Mouse (Mus musculus) embryonic facial prominence, embryonic 14.5 days (tissue): ENCODE measurements at regions not wholly inside any gene's neighbourhood (a gene's known extent, or its start where the extent isn't known, plus 50 kb on each side); places are given as distances from the start of the nearest gene placed in this dataset.
"Not testable (repeated sequence)": the region's sequence is repeated elsewhere in the genome, so short reads cannot be mapped to it uniquely, and the experiment has no call there.

Experiments
- ATAC-seq: fragments of 200-750 bp; cut with Nextera tagmentation; 2 replicates; pipeline ENCODE4 v1.8.0; 2017; ENCODE audit warnings: low read depth, moderate number of reproducible peaks, moderate TSS enrichment
- DNase-seq: peaks from one replicate; pipeline ENCODE4 v3.0.0-alpha.2; 2015; ENCODE audit warnings: low spot score
- H3K27ac ChIP-seq: fragments of 300-500 bp; sonication (generic); replicated peaks from 2 replicates; pipeline ENCODE4 v1.5.1; 2014; ENCODE audit warnings: low read depth, mild to moderate bottlenecking, low read length, moderate library complexity
- H3K27me3 ChIP-seq: fragments of 300-500 bp; sonication (generic); replicated peaks from 2 replicates; pipeline ENCODE4 v1.6.1; 2014; ENCODE audit warnings: low read length; ENCODE audit not compliant: control insufficient read depth, insufficient read depth
- H3K36me3 ChIP-seq: fragments of 300-500 bp; sonication (generic); 2 replicates; pipeline ENCODE4 v1.6.1; 2014; ENCODE audit warnings: low read length, mixed read lengths; ENCODE audit not compliant: control insufficient read depth, insufficient read depth
- H3K4me1 ChIP-seq: fragments of 300-500 bp; sonication (generic); 2 replicates; pipeline ENCODE4 v1.6.1; 2014; ENCODE audit warnings: antibody characterized with exemption, low read length; ENCODE audit not compliant: control insufficient read depth, insufficient read depth
- H3K4me2 ChIP-seq: fragments of 300-500 bp; sonication (generic); 2 replicates; pipeline ENCODE4 v1.6.1; 2014; ENCODE audit warnings: low read depth, mild to moderate bottlenecking, low read length, moderate library complexity, mixed read lengths
- H3K4me3 ChIP-seq: fragments of 300-500 bp; sonication (generic); 2 replicates; pipeline ENCODE4 v1.5.1; 2014; ENCODE audit warnings: low read depth, mild to moderate bottlenecking, low read length
- H3K9ac ChIP-seq: fragments of 300-500 bp; sonication (generic); 2 replicates; pipeline ENCODE4 v1.6.1; 2014; ENCODE audit warnings: low read depth, mild to moderate bottlenecking, low read length, moderate library complexity, mixed read lengths
- H3K9me3 ChIP-seq: fragments of 300-500 bp; sonication (generic); 2 replicates; pipeline ENCODE4 v1.6.1; 2016; ENCODE audit warnings: low read length; ENCODE audit not compliant: control insufficient read depth
- WGBS: fragments of 180-500 bp; shearing (Covaris S2); extraction: QIAGEN DNeasy Blood & Tissue Kit; methylation state at CpG from one replicate; pipeline ENCODE4 v1.1.7; 2014; 5-methylcytosine and 5-hydroxymethylcytosine counted together

- peak overlapping the region; percentile 25; the same call in 1 of the 2 replicates for H3K27ac ChIP-seq
- H3K36me3 ChIP-seq, result no peaks in the 10 kb centered on the region
- peak; percentile 7; the same call in 1 of the 2 replicates for ATAC-seq
- no peak overlapping the region for H3K4me3 ChIP-seq
- peaks cover 28% of the 10 kb centered on the region for H3K4me1 ChIP-seq
- no peaks in the 10 kb centered on the region for H3K27me3 ChIP-seq
- no peak overlapping the region for H3K9ac ChIP-seq
- H3K4me2 ChIP-seq, result no peak overlapping the region
- DNase-seq, result no peak
- 29% methylated on average over 2 of the region's 2 CpGs for WGBS
- peaks cover 2% of the 10 kb centered on the region; the same call in 1 of the 2 replicates for H3K9me3 ChIP-seq
Measured at GRCm38 (mm10) chr16:15115386-15115785, 201.9 kb upstream of the Gm21897 start.

GRCm38 (mm10) chr16:15119799-15120198 lies 197.5 kb upstream of the Gm21897 start:
- no peak for ATAC-seq
- Histone ChIP-seq H3K27ac (no peak overlapping the region), H3K9ac (no peak overlapping the region), H3K4me2 (no peak overlapping the region), H3K27me3 (no peaks in the 10 kb centered on the region), H3K4me1 (peaks cover 9% of the 10 kb centered on the region), H3K9me3 (peaks cover 2% of the 10 kb centered on the region; the same call in 1 of the 2 replicates), H3K36me3 (no peaks in the 10 kb centered on the region), H3K4me3 (no peak overlapping the region)
- 78% methylated on average over 1 of the region's 1 CpGs for WGBS
- DNase-seq, result peak; percentile 31

- no peak overlapping the region for H3K9ac ChIP-seq
- H3K27ac ChIP-seq, result no peak overlapping the region
- H3K36me3 ChIP-seq, result no peaks in the 10 kb centered on the region
- H3K27me3 ChIP-seq, result no peaks in the 10 kb centered on the region
- H3K4me1 ChIP-seq, result no peaks in the 10 kb centered on the region
- H3K4me2 ChIP-seq, result no peak overlapping the region
- H3K4me3 ChIP-seq, result no peak overlapping the region
- no peaks in the 10 kb centered on the region for H3K9me3 ChIP-seq
- WGBS, result 77% methylated on average over 2 of the region's 2 CpGs
- ATAC-seq (no peak), DNase-seq (no peak)
Measured at GRCm38 (mm10) chr16:15128996-15129395, 188.3 kb upstream of the Gm21897 start.

GRCm38 (mm10) chr16:15129806-15130205 lies 187.5 kb upstream of the Gm21897 start:
- Histone ChIP-seq H3K4me1 (no peaks in the 10 kb centered on the region), H3K4me3 (no peak overlapping the region), H3K4me2 (no peak overlapping the region), H3K9me3 (no peaks in the 10 kb centered on the region), H3K27me3 (no peaks in the 10 kb centered on the region), H3K36me3 (no peaks in the 10 kb centered on the region), H3K9ac (no peak overlapping the region), H3K27ac (no peak overlapping the region)
- DNase-seq (peak; percentile 49), ATAC-seq (no peak)
- WGBS, result 61% methylated on average over 2 of the region's 2 CpGs

- Histone ChIP-seq H3K27ac (no peak overlapping the region), H3K36me3 (no peaks in the 10 kb centered on the region), H3K4me2 (no peak overlapping the region), H3K9ac (no peak overlapping the region), H3K27me3 (no peaks in the 10 kb centered on the region), H3K4me1 (no peaks in the 10 kb centered on the region), H3K9me3 (no peaks in the 10 kb centered on the region), H3K4me3 (no peak overlapping the region)
- DNase-seq (no peak), ATAC-seq (no peak)
- 86% methylated on average over 2 of the region's 2 CpGs for WGBS
Measured at GRCm38 (mm10) chr16:15157852-15158251, 159.4 kb upstream of the Gm21897 start.

- H3K36me3 ChIP-seq, result no peaks in the 10 kb centered on the region
- WGBS, result 91% methylated on average over 3 of the region's 3 CpGs
- no peaks in the 10 kb centered on the region for H3K4me1 ChIP-seq
- DNase-seq (no peak), ATAC-seq (no peak)
- no peak overlapping the region for H3K9ac ChIP-seq
- H3K4me3 ChIP-seq, result no peak overlapping the region
- H3K27ac ChIP-seq, result no peak overlapping the region
- H3K27me3 ChIP-seq, result no peaks in the 10 kb centered on the region
- H3K9me3 ChIP-seq, result 0 out of 2 replicates have a peak, but pooled peaks cover 3% of the 10 kb centered on the region
- H3K4me2 ChIP-seq, result no peak overlapping the region
Measured at GRCm38 (mm10) chr16:15175516-15175915, 141.7 kb upstream of the Gm21897 start.

- WGBS, result 79% methylated on average over 1 of the region's 1 CpGs
- ATAC-seq (no peak), DNase-seq (no peak)
- Histone ChIP-seq H3K36me3 (no peaks in the 10 kb centered on the region), H3K27ac (no peak overlapping the region), H3K4me2 (no peak overlapping the region), H3K4me3 (no peak overlapping the region), H3K4me1 (no peaks in the 10 kb centered on the region), H3K9me3 (0 out of 2 replicates have a peak, but pooled peaks cover 7% of the 10 kb centered on the region), H3K9ac (no peak overlapping the region), H3K27me3 (no peaks in the 10 kb centered on the region)
Measured at GRCm38 (mm10) chr16:15185714-15186113, 131.5 kb upstream of the Gm21897 start.

GRCm38 (mm10) chr16:15194926-15195711 lies 122.1 kb upstream of the Gm21897 start:
- DNase-seq (peak; percentile 86), ATAC-seq (peak; percentile 89)
- Histone ChIP-seq H3K4me3 (no peak overlapping the region), H3K9ac (no peak overlapping the region), H3K27ac (peak overlapping the region; percentile 85), H3K4me2 (no peak overlapping the region), H3K36me3 (no peaks in the 10 kb centered on the region), H3K4me1 (peaks cover 24% of the 10 kb centered on the region), H3K27me3 (no peaks in the 10 kb centered on the region), H3K9me3 (no peaks in the 10 kb centered on the region)
- WGBS, result 26% methylated on average over 6 of the region's 6 CpGs

GRCm38 (mm10) chr16:15195931-15196330 lies 121.3 kb upstream of the Gm21897 start:
- WGBS, result 91% methylated on average over 5 of the region's 12 CpGs
- H3K4me1 ChIP-seq, result peaks cover 24% of the 10 kb centered on the region
- H3K4me2 ChIP-seq, H3K9me3 ChIP-seq, H3K4me3 ChIP-seq, H3K27me3 ChIP-seq, ATAC-seq, H3K9ac ChIP-seq, H3K36me3 ChIP-seq, DNase-seq: not testable (repeated sequence)
- H3K27ac ChIP-seq, result peak overlapping the region; percentile 85
